Mouse (Mus musculus) T-cell, adult 66 days (primary cell): Measurements from ENCODE around the gene Tbxas1. TPM values are rescaled to one million over a fixed set of nuclear protein-coding genes. Genes with fewer than 3 reads are reported as not detected.

Experiments used
- total RNA-seq, 2 experiments: library from RNA; stranded (reverse); gene quantifications; 3 replicates in 1 of 2; 4 replicates in 1 of 2; pipeline ENCODE4 v1.2.4; 2023

Tbxas1 gene
- under 1 TPM; 0.59 to 0.84 TPM for total RNA-seq

DNA sequence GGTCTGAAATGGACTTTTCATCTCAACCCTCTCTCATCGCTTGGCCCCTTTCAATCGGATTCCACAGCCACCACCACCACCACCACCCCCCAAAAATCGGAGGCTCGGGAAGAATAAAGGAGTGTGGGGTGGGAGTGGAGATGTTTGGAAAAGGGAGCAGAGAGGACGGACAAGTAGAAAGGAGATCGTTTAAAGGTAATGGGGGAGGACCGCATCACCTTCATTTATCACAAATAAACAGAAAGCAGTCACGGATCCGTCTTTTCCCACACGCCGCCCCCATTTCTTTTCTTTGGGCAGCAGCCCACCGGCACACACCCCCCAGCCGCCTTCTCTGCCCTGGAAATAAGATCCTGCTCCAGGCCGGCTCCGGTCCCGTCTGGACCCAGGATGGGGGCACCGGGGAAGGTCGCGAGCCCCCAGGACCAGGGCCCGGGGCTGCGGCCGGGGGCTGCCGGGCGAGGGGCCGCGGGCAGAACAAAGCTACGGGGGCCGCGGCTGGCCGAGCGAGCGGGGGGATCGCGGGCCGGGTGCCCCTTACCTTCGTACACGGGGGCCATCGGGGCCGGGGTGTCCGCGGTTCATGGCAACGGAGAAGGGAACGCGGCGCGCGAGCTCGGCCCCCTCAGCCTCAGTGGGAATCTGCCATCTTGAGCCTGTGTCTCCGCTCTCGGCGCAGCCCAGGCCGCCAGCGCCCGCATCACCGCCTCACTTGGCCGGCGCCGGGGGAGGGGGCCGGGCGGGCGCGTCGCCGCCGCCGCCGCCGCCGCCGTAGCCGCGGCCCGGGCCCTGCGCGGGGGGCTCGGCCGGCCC is at the start of gene Tbxas1:
TSS of gene Tbxas1 (plus strand) at position 147 of the 813 bp plus-strand sequence.

DNA sequence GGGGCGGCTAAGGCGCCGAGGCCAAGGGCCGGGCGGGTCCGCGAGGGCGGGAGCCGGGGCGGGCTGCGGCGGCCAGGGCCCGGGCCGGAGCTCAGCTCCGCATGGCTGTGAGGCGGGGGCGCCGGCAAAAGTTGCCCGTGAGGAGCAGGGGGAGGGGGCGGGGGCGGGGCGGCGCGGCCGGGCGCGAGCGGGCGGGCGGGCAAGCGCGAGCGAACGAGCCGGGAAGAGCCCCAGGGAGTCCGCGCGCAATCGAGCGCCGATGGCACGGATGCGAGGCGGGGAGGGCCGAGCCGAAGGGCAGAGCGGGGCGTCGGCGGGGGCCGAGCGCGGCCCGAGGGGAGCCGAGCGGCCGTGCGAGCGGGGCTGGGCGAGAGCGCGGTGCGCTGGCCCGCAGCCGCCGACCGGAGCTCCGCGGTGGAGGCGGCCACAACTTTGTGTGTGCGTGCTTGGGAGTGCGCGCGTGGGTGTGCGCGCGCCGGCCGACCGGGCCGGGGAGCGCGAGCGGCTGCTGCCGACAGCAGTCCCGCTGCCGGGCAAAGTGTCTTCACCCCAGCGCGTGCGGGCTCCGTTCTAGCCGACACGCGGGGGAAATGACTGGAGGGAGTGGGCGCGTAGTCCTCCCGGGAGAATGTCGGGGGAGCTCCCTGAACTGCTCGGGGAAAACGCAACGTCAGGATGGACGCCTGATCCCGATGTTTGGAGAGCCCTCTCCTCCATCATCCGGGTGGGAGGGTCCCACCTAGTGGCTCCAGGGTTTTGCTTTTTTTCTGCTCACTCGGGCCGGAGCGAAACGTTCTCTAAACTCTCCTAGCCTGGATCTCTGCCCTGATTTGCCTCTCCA is 1.1 kb downstream of the Tbxas1 start, which contains the start of gene Hipk2:
TSS of gene Hipk2 (minus strand) at position 95 of the 841 bp plus-strand sequence.

GRCm38 (mm10) chr6:39117584-39118455 is 242.6 kb downstream of the Tbxas1 start, which contains the start of gene Parp12:
Gene Parp12 (minus strand): TSS chr6:39118349.

Other genes starting within 250 kb of the Tbxas1 start
- gene Klrg2, start 238.2 kb upstream of the Tbxas1 start, total RNA-seq, result not detected
- gene Clec2l, start 212.3 kb upstream of the Tbxas1 start, total RNA-seq, result not detected
- gene Hipk2, start 761 bp downstream of the Tbxas1 start, total RNA-seq, result 10 to 100 TPM; 23.5 to 31.1 TPM
- gene Parp12, start 242.9 kb downstream of the Tbxas1 start, total RNA-seq, result 1 to 10 TPM; 3.9 to 7.2 TPM